Mouse (Mus musculus) C2C12 (cell line): ENCODE data around the gene Grb7. TPM values are rescaled to one million over a fixed set of nuclear protein-coding genes. Genes with fewer than 3 reads are reported as not detected.

Experiments used
- H3K27me3 ChIP-seq: one replicate; pipeline ENCODE4 v1.6.1; 2011; ENCODE audit not compliant: control insufficient read depth, insufficient read depth, insufficient read length
- H3K36me3 ChIP-seq: one replicate; pipeline ENCODE4 v1.6.1; 2011; ENCODE audit not compliant: control insufficient read depth, insufficient read depth
- H3K4me3 ChIP-seq: one replicate; pipeline ENCODE4 v1.5.1; 2011; ENCODE audit warnings: mild to moderate bottlenecking, control low read depth; ENCODE audit not compliant: poor library complexity, insufficient read depth, severe bottlenecking
- H3K79me2 ChIP-seq: one replicate; pipeline ENCODE4 v1.6.1; 2011; ENCODE audit not compliant: control insufficient read depth, insufficient read depth
- H3K79me3 ChIP-seq: one replicate; pipeline ENCODE4 v1.6.1; 2011; ENCODE audit warnings: low read depth, control low read depth
- H3ac ChIP-seq: one replicate; pipeline ENCODE3; 2011; ENCODE audit warnings: low read depth; ENCODE audit not compliant: control insufficient read depth, insufficient read length
- CEBPB ChIP-seq: IDR thresholded peaks from one replicate; pipeline ENCODE4 v1.6.1; 2011; ENCODE audit warnings: low read depth, mild to moderate bottlenecking, control low read depth, moderate library complexity
- CTCF ChIP-seq: IDR thresholded peaks from one replicate; pipeline ENCODE4 v1.5.1; 2011; ENCODE audit not compliant: control insufficient read depth, insufficient read depth, insufficient read length
- FOSL1 ChIP-seq: IDR thresholded peaks from one replicate; pipeline ENCODE4 v1.8.0; 2011; ENCODE audit warnings: mild to moderate bottlenecking, low read length; ENCODE audit not compliant: poor library complexity, insufficient read depth, severe bottlenecking
- MAX ChIP-seq: IDR thresholded peaks from one replicate; pipeline ENCODE4 v1.6.1; 2011; ENCODE audit warnings: mild to moderate bottlenecking, control low read depth
- MYOD1 ChIP-seq: IDR thresholded peaks from one replicate; pipeline ENCODE4 v1.6.1; 2011; ENCODE audit warnings: low read depth; ENCODE audit not compliant: control insufficient read depth, insufficient read length
- MYOG ChIP-seq: IDR thresholded peaks from one replicate; pipeline ENCODE4 v1.6.1; 2011; ENCODE audit not compliant: control insufficient read depth, insufficient read length; ENCODE audit errors: extremely low read depth
- USF1 ChIP-seq: IDR thresholded peaks from one replicate; pipeline ENCODE4 v1.6.1; 2011; ENCODE audit warnings: low read depth, mild to moderate bottlenecking, control low read depth, moderate library complexity
- polyA plus RNA-seq: library from polyadenylated mRNA; unstranded; fragments of >200 nt; fragmentation: generic; extraction: Trizol; gene quantifications from one replicate; pipeline ENCODE4 v1.2.1, GENCODE M21; 2012; ENCODE audit warnings: missing spikeins

The Grb7 gene
- polyA plus RNA-seq, 1 experiment, result not detected

- Histone ChIP-seq H3K27me3 (peaks cover 68% of the 10 kb centered on the region), H3K36me3 (no peaks in the 10 kb centered on the region), H3ac (no peak overlapping the region), H3K79me3 (no peaks in the 10 kb centered on the region), H3K4me3 (no peak overlapping the region), H3K79me2 (no peaks in the 10 kb centered on the region)
- TF ChIP-seq CTCF (no peak), CEBPB (no peak), USF1 (no peak), MYOD1 (no peak)
Measured at GRCm38 (mm10) chr11:98446562-98447474, 624 bp downstream of the Grb7 start.

DNA sequence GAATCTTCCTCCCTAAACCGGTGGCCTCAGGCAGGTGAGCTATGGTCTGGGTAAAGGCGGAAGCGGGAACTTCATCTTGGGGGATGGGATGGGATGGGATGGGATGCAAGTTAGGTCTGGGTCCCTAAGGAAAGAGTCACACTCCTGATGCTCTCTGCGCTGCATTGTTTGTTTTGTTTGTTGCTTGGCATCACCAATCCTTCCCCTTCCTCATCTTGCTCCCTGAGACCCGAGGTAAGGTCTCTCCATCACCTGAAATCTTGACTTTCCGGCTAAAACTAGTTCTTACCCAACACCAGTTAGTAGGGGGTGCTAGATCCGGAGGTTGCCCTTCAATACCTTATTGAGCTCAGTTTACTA is 1.3 kb downstream of the Grb7 start:
- no peak overlapping the region for H3K4me3 ChIP-seq
- no peaks in the 10 kb centered on the region for H3K36me3 ChIP-seq
- TF ChIP-seq CEBPB, result no peak
- no peak for TF ChIP-seq FOSL1
- no peak for TF ChIP-seq CTCF
- no peak for TF ChIP-seq MAX
- TF ChIP-seq MYOD1, result no peak
- no peak for TF ChIP-seq MYOG
- H3K79me2 ChIP-seq, result no peaks in the 10 kb centered on the region
- no peak overlapping the region for H3ac ChIP-seq
- no peaks in the 10 kb centered on the region for H3K79me3 ChIP-seq
- peaks cover 74% of the 10 kb centered on the region for H3K27me3 ChIP-seq

DNA sequence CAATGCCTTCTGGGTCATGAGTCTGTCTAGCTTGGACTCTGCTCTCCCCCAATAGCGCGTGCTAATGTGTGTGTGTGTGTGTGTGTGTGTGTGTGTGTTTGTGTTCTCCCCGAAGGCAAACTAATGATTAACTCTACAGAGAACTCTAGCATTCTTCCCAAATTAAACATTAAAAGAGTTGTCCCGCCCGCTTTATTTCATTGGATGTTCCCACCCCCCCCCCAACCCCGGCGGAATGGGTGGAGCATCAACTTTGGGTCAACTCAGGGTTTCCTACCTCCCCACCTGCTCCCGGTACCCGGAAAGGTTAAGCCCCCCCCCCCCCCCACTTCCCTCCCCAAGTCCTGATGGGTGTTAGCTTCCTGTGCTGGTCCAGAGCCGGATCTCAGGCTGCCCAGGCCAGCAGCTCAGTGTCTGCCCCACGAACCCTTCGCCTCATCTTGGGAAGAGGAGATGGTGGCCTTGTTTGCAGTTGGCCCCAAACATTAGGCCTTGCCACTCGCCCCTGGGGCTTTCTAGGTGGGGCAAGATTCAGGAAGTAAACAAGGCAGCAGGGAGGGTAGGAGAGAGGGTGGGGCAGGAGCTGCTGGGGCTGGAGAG is 2.1 kb downstream of the Grb7 start:
- Histone ChIP-seq H3K4me3 (no peak overlapping the region), H3K79me3 (no peaks in the 10 kb centered on the region), H3K36me3 (no peaks in the 10 kb centered on the region), H3ac (no peak overlapping the region), H3K27me3 (peaks cover 83% of the 10 kb centered on the region), H3K79me2 (no peaks in the 10 kb centered on the region)
- TF ChIP-seq FOSL1 (no peak), USF1 (no peak), MYOD1 (no peak), CTCF (no peak), MAX (no peak), CEBPB (no peak), MYOG (no peak)

DNA sequence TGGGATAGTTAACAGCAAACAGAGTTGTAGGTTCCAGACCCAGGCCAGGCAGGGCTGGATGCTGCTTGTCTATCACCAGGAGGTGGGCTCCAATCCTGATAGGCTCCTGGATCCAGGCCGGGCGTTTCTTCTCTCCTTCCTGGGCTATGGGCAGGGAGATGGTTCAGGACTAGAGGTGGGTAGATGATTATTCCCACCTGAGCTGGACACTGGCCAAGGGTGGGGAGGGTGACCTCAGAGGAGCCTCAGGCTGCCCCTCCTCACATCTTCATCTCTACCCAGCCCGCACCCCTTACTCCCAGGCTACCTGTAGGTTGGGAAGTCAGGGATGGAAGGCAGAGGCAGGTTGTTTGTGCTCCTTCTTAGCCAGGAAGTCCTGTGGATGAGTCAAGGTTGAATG is 3.2 kb downstream of the Grb7 start:
- Histone ChIP-seq H3K36me3 (no peaks in the 10 kb centered on the region), H3K27me3 (peaks cover 94% of the 10 kb centered on the region), H3K4me3 (no peak overlapping the region), H3K79me2 (no peaks in the 10 kb centered on the region), H3K79me3 (no peaks in the 10 kb centered on the region), H3ac (no peak overlapping the region)
- TF ChIP-seq FOSL1 (no peak), MYOG (no peak), CTCF (no peak), MAX (no peak), USF1 (no peak), CEBPB (no peak), MYOD1 (no peak)

DNA sequence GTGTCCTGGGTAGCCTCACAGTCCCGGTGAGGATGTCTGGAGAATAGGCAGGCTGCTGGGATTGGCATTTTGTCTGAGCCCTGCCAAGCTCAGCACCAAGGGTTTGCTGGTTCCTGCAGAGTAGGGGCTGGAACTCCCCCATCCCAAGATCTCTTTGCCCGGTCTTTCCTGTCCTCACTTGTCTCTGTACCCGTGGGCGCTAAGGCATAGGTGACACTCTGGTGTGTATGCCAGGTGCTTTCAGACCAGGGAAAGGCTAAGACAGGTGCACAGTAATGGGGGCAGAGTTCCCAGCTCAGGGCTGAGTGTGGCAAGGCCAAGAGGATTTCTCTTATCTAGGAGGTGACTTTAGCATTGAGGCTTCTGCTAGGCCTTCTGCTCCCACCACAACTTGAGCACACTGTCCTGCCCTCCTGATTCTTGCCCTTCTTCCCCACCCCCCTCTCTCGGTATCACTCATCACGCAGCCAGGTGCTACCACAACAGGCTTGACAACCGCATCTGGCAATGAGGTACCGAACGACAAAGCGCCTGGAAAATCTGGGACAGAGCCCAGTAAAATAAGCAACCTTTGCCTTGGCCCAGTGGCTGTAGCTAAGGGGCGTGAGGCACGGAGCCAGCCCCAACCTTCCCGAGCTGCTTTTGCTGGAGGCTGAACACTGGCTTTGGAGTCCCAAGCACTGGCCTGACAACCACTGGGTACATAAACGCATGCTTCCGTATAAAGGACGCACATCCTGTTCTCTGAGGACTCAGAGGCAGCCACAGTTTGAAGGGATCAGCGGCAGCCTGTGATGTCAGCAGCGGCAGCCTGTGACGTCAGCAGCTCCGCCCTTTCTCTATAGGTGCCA is 4.0 kb downstream of the Grb7 start:
- Histone ChIP-seq H3K79me3 (no peaks in the 10 kb centered on the region), H3ac (no peak overlapping the region), H3K36me3 (no peaks in the 10 kb centered on the region), H3K27me3 (peaks cover 99% of the 10 kb centered on the region), H3K79me2 (no peaks in the 10 kb centered on the region), H3K4me3 (no peak overlapping the region)
- TF ChIP-seq CEBPB (no peak), USF1 (no peak), MYOG (no peak), MYOD1 (no peak), MAX (no peak), FOSL1 (no peak), CTCF (no peak)
